Comparison of ENCODE assay signal across 8 mouse cellular contexts in the genomic region with DNA sequence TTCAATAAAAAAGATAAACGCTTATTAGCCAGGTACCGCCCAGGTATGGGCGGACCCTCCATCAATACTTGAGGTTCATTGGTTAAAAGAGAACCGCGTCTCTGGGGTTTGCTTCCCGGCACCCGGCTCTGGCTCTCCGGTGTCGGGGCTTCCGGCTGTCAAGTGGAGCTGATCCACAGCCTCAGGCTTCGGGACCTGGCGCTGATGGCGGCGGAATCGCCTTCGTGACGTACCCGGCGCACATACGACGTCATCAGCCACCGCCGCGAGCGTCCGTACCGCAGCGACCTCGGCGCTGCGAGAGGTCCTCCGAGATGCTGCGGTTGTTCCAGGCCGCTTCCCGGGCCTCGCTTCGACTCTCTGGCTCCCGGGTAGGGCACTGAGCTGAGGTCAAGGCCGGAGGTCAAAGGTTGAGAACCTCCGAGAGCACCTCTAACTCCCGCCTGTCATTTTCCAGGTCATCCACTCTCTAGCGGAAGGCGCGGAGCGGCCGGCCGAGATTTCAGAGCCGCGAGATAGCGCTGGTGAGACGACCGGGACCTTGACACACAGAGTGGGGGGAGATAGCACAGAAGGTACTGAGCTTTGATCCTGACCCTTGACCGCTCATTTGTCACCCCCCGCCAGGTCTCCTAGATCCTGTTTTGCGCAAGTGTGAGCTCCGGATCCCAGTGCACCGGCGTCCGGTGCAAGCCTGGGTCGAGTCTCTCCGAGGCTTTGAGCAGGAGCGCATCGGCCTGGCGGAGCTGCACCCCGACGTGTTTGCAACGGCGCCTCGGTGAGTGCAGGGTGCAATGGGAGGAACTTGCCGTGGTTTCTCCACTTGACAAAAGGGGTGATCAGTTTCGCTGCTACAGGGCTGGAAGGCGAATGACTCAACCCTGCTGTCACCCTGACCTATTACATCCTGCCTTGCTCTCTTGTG. TPM values are rescaled to one million over a fixed set of nuclear protein-coding genes. Genes with fewer than 3 reads are reported as not detected.
DNase-seq lines count a peak whose midpoint lies in the region; ATAC-seq lines count a peak whose summit lies in the region.

A gene (plus strand): TSS at position 112 of the 925 bp plus-strand sequence.

- peaks cover 37% of the 10 kb centered on the region for H3K36me3 ChIP-seq in heart, embryonic 13.5 days
- H3K36me3 ChIP-seq in liver, embryonic 12.5 days: peaks cover 35% of the 10 kb centered on the region
- H3K36me3 ChIP-seq in stomach, embryonic 15.5 days: peaks cover 21% of the 10 kb centered on the region; the same call in 1 of the 2 replicates

- under 1% methylated on average over 72 of the region's 72 CpGs for WGBS in heart, embryonic 13.5 days
- WGBS in liver, embryonic 12.5 days (ENCODE audit: insufficient replicate concordance): under 1% methylated on average over 72 of the region's 72 CpGs
- WGBS in stomach, embryonic 15.5 days: under 1% methylated on average over 72 of the region's 72 CpGs

- H3K9me3 ChIP-seq in heart, embryonic 13.5 days: no peaks in the 10 kb centered on the region
- H3K9me3 ChIP-seq in liver, embryonic 12.5 days (replicated peaks): no peaks in the 10 kb centered on the region
- no peaks in the 10 kb centered on the region for H3K9me3 ChIP-seq in stomach, embryonic 15.5 days

- peak within 1 kb of the TSS; percentile 92 for H3K9ac ChIP-seq in heart, embryonic 13.5 days
- H3K9ac ChIP-seq in liver, embryonic 12.5 days: peak within 1 kb of the TSS; percentile 81
- H3K9ac ChIP-seq in stomach, embryonic 15.5 days: peak within 1 kb of the TSS; percentile 51

- peak within 1 kb of the TSS; percentile 73 for H3K27ac ChIP-seq in heart, embryonic 13.5 days (replicated peaks)
- H3K27ac ChIP-seq in liver, embryonic 12.5 days: peak within 1 kb of the TSS; percentile 89
- H3K27ac ChIP-seq in stomach, embryonic 15.5 days: peak within 1 kb of the TSS; percentile 78

- peaks cover 15% of the 10 kb centered on the region for H3K4me1 ChIP-seq in heart, embryonic 13.5 days
- peaks cover 26% of the 10 kb centered on the region for H3K4me1 ChIP-seq in liver, embryonic 12.5 days
- peaks cover 9% of the 10 kb centered on the region for H3K4me1 ChIP-seq in stomach, embryonic 15.5 days

- peak within 1 kb of the TSS; percentile 93 for H3K4me2 ChIP-seq in heart, embryonic 13.5 days
- peak within 1 kb of the TSS; percentile 94 for H3K4me2 ChIP-seq in liver, embryonic 12.5 days
- H3K4me2 ChIP-seq in stomach, embryonic 15.5 days: peak within 1 kb of the TSS; percentile 90

- ATAC-seq in erythroid progenitor cell, adult 5-6 weeks (replicated peaks; ENCODE audit: low FRiP score, poor library complexity, severe bottlenecking): peak; percentile 89
- peak; percentile 65 for ATAC-seq in heart, embryonic 13.5 days (ENCODE audit: extremely low read depth, insufficient number of reproducible peaks, low FRiP score, low TSS enrichment)
- peak; percentile 77 for ATAC-seq in liver, embryonic 12.5 days
- ATAC-seq in stomach, embryonic 15.5 days (ENCODE audit: insufficient read depth, low FRiP score, low read depth): peak; percentile 85

- H3K27me3 ChIP-seq in heart, embryonic 13.5 days (replicated peaks): no peaks in the 10 kb centered on the region
- H3K27me3 ChIP-seq in liver, embryonic 12.5 days (replicated peaks): no peaks in the 10 kb centered on the region
- H3K27me3 ChIP-seq in stomach, embryonic 15.5 days (replicated peaks): no peaks in the 10 kb centered on the region

- peak; percentile 92 for DNase-seq in CD4-positive helper T cell, adult 2 months (ENCODE audit: low read depth, low spot score)
- peak; percentile 74 for DNase-seq in brain, embryonic 18.5 days (ENCODE audit: low read depth, low spot score)
- DNase-seq in kidney, postnatal 10 days: peak; percentile 94
- DNase-seq in natural killer cell, adult 2 months (ENCODE audit: low spot score in 2 of 2): peak; percentile 79 to 86

- peak within 1 kb of the TSS; percentile 70 for H3K4me3 ChIP-seq in heart, embryonic 13.5 days
- H3K4me3 ChIP-seq in liver, embryonic 12.5 days: peak within 1 kb of the TSS; percentile 83
- peak within 1 kb of the TSS; percentile 72 for H3K4me3 ChIP-seq in stomach, embryonic 15.5 days (replicated peaks)

RNA-seq across cellular contexts. Expression of the gene that starts here (rescaled TPM):
- 13.0 and 22.0 TPM in 2 replicates for total RNA-seq in erythroid progenitor cell, adult 5-6 weeks (2015; ENCODE audit: low replicate concordance)
- 13.3 and 18.0 TPM in 2 replicates for total RNA-seq in erythroid progenitor cell, adult 5-6 weeks (2017; ENCODE audit: low replicate concordance)
- 124 and 139 TPM in 2 replicates for polyA plus RNA-seq in heart, embryonic 13.5 days (2015; fragmentation: Nextera tagmentation; extraction: Ambion mirVana)
- 89.3 and 91.4 TPM in 2 replicates for polyA plus RNA-seq in liver, embryonic 12.5 days (2016; fragmentation: Nextera tagmentation; extraction: Ambion mirVana)
- polyA plus RNA-seq in stomach, embryonic 15.5 days (2015; fragmentation: Nextera tagmentation; extraction: Ambion mirVana): 129 and 133 TPM in 2 replicates

Comparison
In these comparisons a context has a peak if more than half of its experiments do, and no peak if none do; other contexts are left out.
1. Peak in every context shown above with its lines: DNase-seq, ATAC-seq, H3K4me3 ChIP-seq and H3K27ac ChIP-seq.